Mouse (Mus musculus) hindbrain, postnatal 0 days (tissue): ENCODE results near the gene Cnrip1. TPM values are rescaled to one million over a fixed set of nuclear protein-coding genes. Genes with fewer than 3 reads are reported as not detected.
"Not testable (repeated sequence)": the region's sequence is repeated elsewhere in the genome, so short reads cannot be mapped to it uniquely, and the experiment has no call there.

ENCODE experiments used
- ATAC-seq: fragments of 200-750 bp; cut with Nextera tagmentation; 2 replicates; pipeline ENCODE4 v1.8.0; 2017; ENCODE audit warnings: mild to moderate bottlenecking, moderate TSS enrichment, moderate library complexity
- DNase-seq: peaks from one replicate; pipeline ENCODE4 v3.0.0-alpha.2; 2015; ENCODE audit warnings: low spot score
- H3K27ac ChIP-seq: fragments of 300-500 bp; sonication (generic); 2 replicates; pipeline ENCODE4 v1.5.1; 2014; ENCODE audit warnings: mild to moderate bottlenecking
- H3K27me3 ChIP-seq: fragments of 300-500 bp; sonication (generic); 2 replicates; pipeline ENCODE4 v1.6.1; 2014; ENCODE audit warnings: low read length, mixed read lengths; ENCODE audit not compliant: insufficient read depth
- H3K36me3 ChIP-seq: fragments of 300-500 bp; sonication (generic); 2 replicates; pipeline ENCODE4 v1.6.1; 2014; ENCODE audit warnings: low read length, mixed read lengths; ENCODE audit not compliant: insufficient read depth
- H3K4me1 ChIP-seq: fragments of 300-500 bp; sonication (generic); 2 replicates; pipeline ENCODE4 v1.6.1; 2014; ENCODE audit warnings: antibody characterized with exemption, low read length, mixed read lengths; ENCODE audit not compliant: insufficient read depth
- H3K4me2 ChIP-seq: fragments of 300-500 bp; sonication (generic); 2 replicates; pipeline ENCODE4 v1.6.1; 2014; ENCODE audit warnings: low read depth, mild to moderate bottlenecking, low read length, moderate library complexity, mixed read lengths
- H3K4me3 ChIP-seq: fragments of 300-500 bp; sonication (generic); 2 replicates; pipeline ENCODE4 v1.5.1; 2014; ENCODE audit warnings: low read length
- H3K9ac ChIP-seq: fragments of 300-500 bp; sonication (generic); replicated peaks from 2 replicates; pipeline ENCODE4 v1.6.1; 2014; ENCODE audit warnings: mild to moderate bottlenecking, low read length, moderate library complexity, mixed read lengths
- H3K9me3 ChIP-seq: fragments of 300-500 bp; sonication (generic); 2 replicates; pipeline ENCODE4 v1.6.1; 2016; ENCODE audit warnings: low read length, mixed read lengths
- CTCF ChIP-seq: IDR thresholded peaks from 2 replicates; pipeline ENCODE4 v1.5.1; 2016; ENCODE audit warnings: antibody characterized with exemption, control low read depth, low read depth
- WGBS: fragments of 180-500 bp; shearing (Covaris S2); extraction: QIAGEN DNeasy Blood & Tissue Kit; methylation state at CpG from one replicate; pipeline ENCODE4 v1.1.7; 2014; 5-methylcytosine and 5-hydroxymethylcytosine counted together
- polyA plus RNA-seq: library from polyadenylated mRNA; unstranded; fragments of >200 nt; fragmentation: Nextera tagmentation; extraction: Ambion mirVana; gene quantifications from 2 replicates; pipeline ENCODE4 v1.2.1, GENCODE M21; 2015
- total RNA-seq: library from RNA; depleted of rRNA; stranded (reverse); fragments of >200 nt; gene quantifications from 2 replicates; pipeline ENCODE4 v1.2.3, GENCODE M21; 2014; rRNA removed

The Cnrip1 gene
- total RNA-seq (97.9 and 116 TPM in 2 replicates), polyA plus RNA-seq (195 and 197 TPM in 2 replicates)

DNA sequence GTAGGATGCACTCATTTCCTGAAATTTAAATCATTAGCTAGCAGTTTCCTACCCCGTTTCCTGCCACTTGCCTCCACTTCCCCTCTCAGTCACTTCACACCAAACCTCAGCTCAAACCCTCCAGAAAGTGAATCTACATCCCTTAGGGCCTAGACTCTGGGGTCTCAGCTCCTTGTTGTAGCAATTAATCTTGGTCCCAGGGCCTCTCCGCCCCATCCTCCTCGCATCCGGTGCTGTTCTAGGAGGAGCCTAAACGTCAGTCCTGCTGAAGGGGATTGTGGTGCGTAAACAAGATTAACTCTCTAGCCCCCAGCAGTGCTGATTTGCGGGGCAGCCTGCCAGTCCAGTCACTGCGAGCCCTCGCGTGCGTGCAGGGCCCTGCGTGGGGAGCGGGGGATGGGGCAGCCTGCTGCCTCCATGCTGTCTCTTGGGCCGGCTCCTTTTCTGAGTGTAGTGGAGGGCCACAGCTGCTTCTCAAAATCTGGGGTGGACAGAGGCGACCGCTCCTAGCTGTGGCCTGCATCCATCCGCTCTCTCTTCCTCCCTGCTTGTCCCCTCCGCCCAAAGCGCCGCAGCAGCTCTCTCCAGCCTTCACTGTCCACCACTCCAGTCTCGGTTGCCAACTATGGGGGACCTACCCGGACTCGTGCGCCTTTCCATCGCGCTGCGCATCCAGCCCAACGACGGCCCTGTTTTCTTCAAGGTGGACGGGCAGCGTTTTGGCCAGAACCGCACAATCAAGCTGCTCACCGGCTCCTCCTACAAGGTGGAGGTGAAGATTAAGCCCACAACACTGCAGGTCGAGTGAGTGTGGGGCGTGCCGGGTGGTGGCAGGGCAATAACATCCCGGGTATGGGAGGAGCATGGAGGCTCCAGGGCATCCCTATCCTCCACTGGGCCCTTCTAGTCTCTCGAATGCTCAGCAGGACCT, at the start of gene Cnrip1, which contains the start of gene Plek:
Gene Cnrip1 (plus strand): TSS at position 42 of the 931 bp plus-strand sequence.
Gene Plek (minus strand): TSS at position 837 of the 931 bp plus-strand sequence.
- TF ChIP-seq CTCF = no peak
- Histone ChIP-seq H3K9me3 (no peaks in the 10 kb centered on the region), H3K36me3 (no peaks in the 10 kb centered on the region), H3K27me3 (no peaks in the 10 kb centered on the region), H3K4me2 (peak within 1 kb of the TSS; percentile 71), H3K27ac (peak within 1 kb of the TSS; percentile 89), H3K9ac (peak within 1 kb of the TSS; percentile 91), H3K4me3 (peak within 1 kb of the TSS; percentile 59), H3K4me1 (peaks cover 5% of the 10 kb centered on the region; the same call in 1 of the 2 replicates)
- DNase-seq (peak; percentile 95), ATAC-seq (peak; percentile 98)
- WGBS = under 1% methylated on average over 37 of the region's 38 CpGs

DNA sequence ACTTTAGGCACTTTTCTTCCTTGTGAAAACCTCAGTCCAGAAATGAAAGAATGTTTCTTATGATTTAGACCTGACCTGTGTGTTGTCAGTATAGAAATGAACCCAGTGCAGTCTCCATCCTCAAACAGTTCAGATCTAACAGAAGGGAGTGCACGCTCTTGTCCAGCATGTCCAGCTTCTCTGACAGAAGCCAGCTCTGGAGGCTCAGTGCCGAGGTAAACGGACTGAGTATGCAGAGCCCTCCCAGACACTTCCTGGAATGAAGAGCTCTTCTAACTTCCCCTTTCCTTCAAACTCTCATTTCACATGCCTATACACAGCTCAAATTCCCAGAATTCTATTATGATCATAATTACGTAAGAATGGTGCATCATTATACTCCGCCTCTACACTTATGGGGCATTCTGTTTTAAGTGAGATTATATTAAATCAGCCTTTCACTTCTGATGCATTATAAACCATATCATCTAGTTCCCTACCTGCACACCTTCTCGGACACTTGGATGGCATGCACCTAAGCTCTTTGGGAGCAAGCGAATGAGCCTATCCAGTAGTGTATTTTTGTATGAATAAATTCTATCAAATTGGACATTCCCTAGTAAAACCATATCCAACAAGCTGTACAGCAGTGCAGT, 48.5 kb upstream of the Cnrip1 start:
- no peaks in the 10 kb centered on the region for H3K27me3 ChIP-seq
- no peak overlapping the region for H3K4me2 ChIP-seq
- no peak for DNase-seq
- ATAC-seq = no peak
- no peaks in the 10 kb centered on the region for H3K36me3 ChIP-seq
- 89% methylated on average over 7 of the region's 7 CpGs for WGBS
- no peak overlapping the region for H3K4me3 ChIP-seq
- TF ChIP-seq CTCF = no peak
- no peak overlapping the region for H3K27ac ChIP-seq
- no peaks in the 10 kb centered on the region for H3K4me1 ChIP-seq
- no peak overlapping the region for H3K9ac ChIP-seq
- no peaks in the 10 kb centered on the region for H3K9me3 ChIP-seq

DNA sequence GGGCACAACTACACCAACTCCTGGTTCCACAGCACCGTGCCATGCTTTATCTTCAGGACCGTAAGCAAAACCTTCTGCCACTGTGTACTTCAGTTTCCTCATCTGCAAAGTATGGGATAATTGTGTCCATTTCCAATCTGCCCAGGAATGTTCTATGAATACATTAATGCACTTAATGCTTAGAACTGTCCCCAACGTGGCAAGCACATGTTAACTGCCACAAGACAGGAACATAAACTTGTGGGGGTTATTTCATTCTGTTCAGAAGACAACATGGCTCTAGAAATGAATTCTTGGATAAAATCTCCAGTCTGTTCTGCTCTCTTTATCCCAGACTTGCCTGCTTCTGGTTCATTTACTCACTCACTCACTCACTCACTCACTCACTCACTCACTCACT, 47.6 kb upstream of the Cnrip1 start:
- Histone ChIP-seq H3K4me2 (no peak overlapping the region), H3K4me3 (no peak overlapping the region), H3K36me3 (no peaks in the 10 kb centered on the region), H3K9me3 (no peaks in the 10 kb centered on the region), H3K27me3 (no peaks in the 10 kb centered on the region), H3K9ac (no peak overlapping the region), H3K27ac (no peak overlapping the region), H3K4me1 (no peaks in the 10 kb centered on the region)
- WGBS = 80% methylated on average over 3 of the region's 3 CpGs
- ATAC-seq (no peak), DNase-seq (no peak)
- no peak for TF ChIP-seq CTCF

DNA sequence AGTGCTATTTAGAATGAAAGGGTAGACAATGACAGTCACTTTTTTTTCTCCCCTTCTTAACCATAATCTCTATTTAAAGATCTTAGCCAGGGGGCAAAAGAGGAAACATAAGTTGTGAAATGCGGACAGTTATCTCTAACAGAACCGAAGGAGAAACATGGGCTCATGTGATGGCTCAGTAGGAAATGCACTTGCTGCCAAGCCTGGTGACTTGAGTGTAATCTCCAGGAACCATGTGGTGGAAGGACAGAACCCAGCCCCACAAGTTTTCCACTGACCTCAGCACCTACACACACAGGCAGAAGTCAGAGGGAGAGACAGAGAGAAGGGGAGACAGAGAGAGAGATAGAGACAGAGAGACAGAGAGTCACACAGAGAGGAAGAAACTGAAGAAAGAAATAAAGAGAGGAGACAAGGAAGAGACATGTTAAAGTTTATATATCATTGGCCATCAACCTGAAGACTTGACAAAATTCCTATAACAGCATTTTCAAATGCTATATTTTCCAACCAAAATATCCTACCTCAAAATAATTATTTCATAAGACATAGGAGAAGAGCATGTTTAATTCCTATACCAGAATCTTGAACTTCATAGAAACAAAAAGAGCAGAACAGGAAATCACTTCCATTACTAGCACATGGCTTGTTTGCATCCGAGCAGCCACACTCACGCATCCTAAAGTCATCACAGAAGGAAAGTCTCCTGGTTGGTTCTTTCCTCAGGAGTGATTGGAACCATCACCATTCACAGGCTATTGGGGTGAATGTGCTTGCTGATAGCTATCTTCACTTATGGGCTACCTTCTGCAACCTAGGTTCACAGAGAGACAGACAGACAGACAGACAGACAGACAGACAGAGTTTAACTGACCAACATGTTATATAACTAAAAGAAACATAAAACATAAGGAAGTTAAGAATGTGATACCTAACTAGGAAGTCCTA, 46.2 kb upstream of the Cnrip1 start:
- Histone ChIP-seq H3K4me3 (no peak overlapping the region), H3K27ac (no peak overlapping the region), H3K27me3 (no peaks in the 10 kb centered on the region), H3K4me2 (no peak overlapping the region), H3K9ac (no peak overlapping the region), H3K9me3 (no peaks in the 10 kb centered on the region), H3K4me1 (no peaks in the 10 kb centered on the region), H3K36me3 (no peaks in the 10 kb centered on the region)
- no peak for TF ChIP-seq CTCF
- ATAC-seq = no peak
- WGBS = 81% methylated on average over 4 of the region's 4 CpGs
- DNase-seq = no peak

DNA sequence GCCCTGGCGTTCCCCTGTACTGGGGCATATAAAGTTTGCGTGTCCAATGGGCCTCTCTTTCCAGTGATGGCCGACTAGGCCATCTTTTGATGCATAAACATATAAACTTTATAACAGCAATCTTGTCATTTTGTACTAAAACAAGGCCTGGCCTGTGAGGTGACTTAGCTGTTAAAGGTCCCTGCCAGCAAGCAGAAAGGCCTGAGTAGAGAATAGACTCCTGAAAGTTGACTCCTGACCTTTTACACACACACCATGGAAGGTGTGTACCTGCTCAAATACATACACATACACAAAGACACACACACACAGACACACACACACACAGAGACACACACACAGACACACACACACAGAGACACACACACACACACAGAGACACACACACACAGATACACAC, 44.9 kb upstream of the Cnrip1 start:
- ATAC-seq, H3K27me3 ChIP-seq, H3K4me3 ChIP-seq, H3K27ac ChIP-seq, H3K9ac ChIP-seq, DNase-seq, H3K9me3 ChIP-seq, H3K4me2 ChIP-seq, H3K4me1 ChIP-seq, H3K36me3 ChIP-seq: not testable (repeated sequence)
- WGBS = 86% methylated on average over 2 of the region's 3 CpGs

DNA sequence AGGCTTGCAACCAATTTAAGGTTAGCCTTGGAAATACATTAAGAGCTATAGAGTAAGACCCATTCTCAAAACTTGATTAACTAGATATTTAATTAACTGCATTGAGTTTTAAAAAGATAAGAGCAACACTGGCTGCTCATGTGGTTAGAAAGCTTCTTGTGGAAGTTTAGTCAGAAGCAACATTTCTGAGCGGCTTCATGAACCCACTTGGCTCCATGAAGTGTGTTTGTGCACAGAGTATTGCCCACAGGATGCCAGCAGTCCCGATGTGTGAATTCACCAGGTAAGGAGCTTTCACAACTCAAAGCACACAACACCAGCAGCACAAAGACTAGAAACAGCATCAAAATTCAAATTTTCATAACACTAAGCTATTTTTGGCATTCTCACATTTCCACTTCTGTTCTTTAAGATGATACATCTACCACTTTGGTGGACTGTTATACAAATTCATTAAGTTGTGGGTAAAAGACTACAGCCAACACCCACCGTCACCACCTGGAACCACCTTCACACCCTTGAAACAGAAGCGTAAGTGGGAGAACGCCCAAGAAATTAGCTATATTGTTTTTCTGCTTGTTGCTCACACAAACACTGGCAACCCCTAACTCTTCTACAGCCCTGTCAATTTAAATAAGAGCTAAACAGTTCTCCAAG, 43.7 kb upstream of the Cnrip1 start:
- Histone ChIP-seq H3K9me3 (no peaks in the 10 kb centered on the region), H3K4me3 (no peak overlapping the region), H3K4me1 (no peaks in the 10 kb centered on the region), H3K4me2 (no peak overlapping the region), H3K9ac (no peak overlapping the region), H3K36me3 (no peaks in the 10 kb centered on the region), H3K27me3 (no peaks in the 10 kb centered on the region), H3K27ac (no peak overlapping the region)
- no peak for DNase-seq
- WGBS = 92% methylated on average over 5 of the region's 5 CpGs
- no peak for TF ChIP-seq CTCF
- no peak for ATAC-seq
